Mouse (Mus musculus) liver, embryonic 14.5 days (tissue): ENCODE measurements around the gene H2-Eb2. TPM values are rescaled to one million over a fixed set of nuclear protein-coding genes. Genes with fewer than 3 reads are reported as not detected.
A peak's percentile ranks its signal among the peaks of the same experiment; 100 is the strongest.
"Not testable (repeated sequence)": the region's sequence is repeated elsewhere in the genome, so short reads cannot be mapped to it uniquely, and the experiment has no call there.

Experiments
- ATAC-seq: fragments of 200-750 bp; cut with Nextera tagmentation; 2 replicates; pipeline ENCODE4 v1.8.0; 2017; ENCODE audit warnings: moderate number of reproducible peaks, mild to moderate bottlenecking, moderate library complexity; ENCODE audit not compliant: insufficient read depth
- DNase-seq, 3 experiments: peaks; one replicate each; pipeline ENCODE4 v3.0.0-alpha.2; 2012 to 2013; ENCODE audit warnings: low read depth in 3 of 3, low spot score in 3 of 3
- H3K27ac ChIP-seq: fragments of 300-500 bp; sonication (generic); 2 replicates; pipeline ENCODE4 v1.5.1; 2014; ENCODE audit warnings: moderate library complexity, mild to moderate bottlenecking, control low read depth, inconsistent platforms
- H3K27me3 ChIP-seq: fragments of 300-500 bp; sonication (generic); 2 replicates; pipeline ENCODE4 v1.6.1; 2014; ENCODE audit warnings: mild to moderate bottlenecking, low read length, moderate library complexity; ENCODE audit not compliant: control insufficient read depth, insufficient read depth
- H3K36me3 ChIP-seq: fragments of 300-500 bp; sonication (generic); replicated peaks from 2 replicates; pipeline ENCODE4 v1.6.1; 2014; ENCODE audit warnings: low read depth; ENCODE audit not compliant: control insufficient read depth, insufficient read depth
- H3K4me1 ChIP-seq, 2 experiments: fragments of 200-500 bp in 1 of 2; fragments of 300-500 bp in 1 of 2; sonication (generic) in 1 of 2; replicated peaks; 2 replicates each; pipeline ENCODE4 v1.6.1; 2012 to 2014; ENCODE audit warnings: antibody characterized with exemption in 1 of 2, inconsistent platforms in 1 of 2, low read length in 1 of 2; ENCODE audit not compliant: control insufficient read depth in 2 of 2, insufficient read depth in 2 of 2
- H3K4me2 ChIP-seq: fragments of 300-500 bp; sonication (generic); 2 replicates; pipeline ENCODE4 v1.6.1; 2014; ENCODE audit warnings: low read depth, mild to moderate bottlenecking, control low read depth, moderate library complexity
- H3K4me3 ChIP-seq, 2 experiments: fragments of 200-500 bp in 1 of 2; fragments of 300-500 bp in 1 of 2; sonication (generic) in 1 of 2; 2 replicates each; pipeline ENCODE4 v1.5.1; 2012 to 2014; ENCODE audit warnings: low read depth in 2 of 2, low read length in 2 of 2, mild to moderate bottlenecking in 2 of 2, control low read depth in 1 of 2, inconsistent platforms in 1 of 2, moderate library complexity in 1 of 2; ENCODE audit not compliant: insufficient read depth in 1 of 2
- H3K9ac ChIP-seq: fragments of 300-500 bp; sonication (generic); replicated peaks from 2 replicates; pipeline ENCODE4 v1.6.1; 2014; ENCODE audit warnings: mild to moderate bottlenecking, control low read depth, moderate library complexity
- H3K9me3 ChIP-seq: fragments of 300-500 bp; sonication (generic); 2 replicates; pipeline ENCODE4 v1.6.1; 2016; ENCODE audit warnings: low read length, mixed read lengths; ENCODE audit not compliant: control insufficient read depth
- CTCF ChIP-seq: IDR thresholded peaks from 2 replicates; pipeline ENCODE4 v1.5.1; 2016; ENCODE audit warnings: antibody characterized with exemption, low read depth, control low read depth
- EP300 ChIP-seq: IDR thresholded peaks from 2 replicates; pipeline ENCODE4 v1.6.1; 2016; ENCODE audit warnings: antibody characterized with exemption, low read depth
- WGBS: fragments of 180-500 bp; shearing (Covaris S2); extraction: QIAGEN DNeasy Blood & Tissue Kit; methylation state at CpG from one replicate; pipeline ENCODE4 v1.1.7; 2014; ENCODE audit not compliant: insufficient replicate concordance; 5-methylcytosine and 5-hydroxymethylcytosine counted together
- polyA plus RNA-seq, 2 experiments: library from polyadenylated mRNA; depleted of rRNA in 1 of 2; stranded (reverse) in 1 of 2; unstranded in 1 of 2; fragments of >200 nt; fragmentation: Nextera tagmentation in 1 of 2; extraction: Ambion mirVana in 1 of 2; gene quantifications; 2 replicates each; pipeline versions ENCODE4 v1.2.1 to v1.2.3; 2012 to 2014

The H2-Eb2 gene
- polyA plus RNA-seq, 2 experiments, result not detected

GRCm38 (mm10) chr17:34309225-34309624 lies 16.2 kb upstream of the H2-Eb2 start:
- Histone ChIP-seq H3K9me3 (no peaks in the 10 kb centered on the region), H3K27ac (no peak overlapping the region), H3K4me1 (0 out of 4 replicates have a peak, but pooled peaks cover 0 to 2% of the 10 kb centered on the region in 2 experiments), H3K36me3 (no peaks in the 10 kb centered on the region), H3K4me3 (peak overlapping the region; percentile 43 to 66), H3K4me2 (peak overlapping the region; percentile 59), H3K27me3 (no peaks in the 10 kb centered on the region; the same call in 1 of the 2 replicates), H3K9ac (no peak overlapping the region)
- ATAC-seq (no peak), DNase-seq (no peak)
- WGBS, result 30% methylated on average over 10 of the region's 10 CpGs
- TF ChIP-seq EP300 (no peak), CTCF (no peak)

DNA sequence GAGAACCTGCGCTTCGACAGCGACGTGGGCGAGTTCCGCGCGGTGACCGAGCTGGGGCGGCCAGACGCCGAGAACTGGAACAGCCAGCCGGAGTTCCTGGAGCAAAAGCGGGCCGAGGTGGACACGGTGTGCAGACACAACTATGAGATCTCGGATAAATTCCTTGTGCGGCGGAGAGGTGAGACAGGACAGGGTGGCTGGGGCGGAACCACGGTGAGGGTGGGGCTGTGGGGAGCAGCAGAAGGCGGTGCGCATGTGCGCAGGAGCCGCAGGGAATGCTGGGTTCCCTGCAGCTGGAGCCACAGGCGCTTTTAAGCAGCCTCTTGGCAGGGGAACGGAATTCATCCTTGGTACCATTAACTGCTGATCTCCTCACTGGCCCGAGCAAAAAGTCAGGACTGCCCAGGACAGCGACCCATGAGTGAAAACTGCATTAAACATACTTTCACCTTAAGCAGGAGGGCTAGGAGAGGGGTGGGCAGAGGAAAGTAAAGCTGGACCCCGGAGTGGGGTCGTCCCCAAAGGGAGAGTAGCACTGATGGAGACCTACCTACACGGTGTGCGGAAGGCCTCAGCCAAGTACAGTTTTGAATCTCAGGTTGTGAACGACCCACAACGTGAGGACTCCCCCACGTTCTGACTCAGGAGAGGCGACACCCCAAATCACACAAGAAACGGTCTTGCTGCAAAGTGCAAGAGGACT lies 15.6 kb upstream of the H2-Eb2 start:
- 21% methylated on average over 38 of the region's 38 CpGs for WGBS
- H3K27me3 ChIP-seq, result no peaks in the 10 kb centered on the region; the same call in 1 of the 2 replicates
- H3K4me2 ChIP-seq, result peak overlapping the region; percentile 59
- H3K4me1 ChIP-seq, result 0 out of 4 replicates have a peak, but pooled peaks cover 0 to 2% of the 10 kb centered on the region in 2 experiments
- no peaks in the 10 kb centered on the region for H3K9me3 ChIP-seq
- H3K36me3 ChIP-seq, result no peaks in the 10 kb centered on the region
- TF ChIP-seq CTCF, result no peak
- TF ChIP-seq EP300, result no peak
- H3K27ac ChIP-seq, result no peak overlapping the region
- no peak overlapping the region for H3K9ac ChIP-seq
- DNase-seq, result no peak
- H3K4me3 ChIP-seq, result peak overlapping the region; percentile 43 to 66
- ATAC-seq, result peak; percentile 48

DNA sequence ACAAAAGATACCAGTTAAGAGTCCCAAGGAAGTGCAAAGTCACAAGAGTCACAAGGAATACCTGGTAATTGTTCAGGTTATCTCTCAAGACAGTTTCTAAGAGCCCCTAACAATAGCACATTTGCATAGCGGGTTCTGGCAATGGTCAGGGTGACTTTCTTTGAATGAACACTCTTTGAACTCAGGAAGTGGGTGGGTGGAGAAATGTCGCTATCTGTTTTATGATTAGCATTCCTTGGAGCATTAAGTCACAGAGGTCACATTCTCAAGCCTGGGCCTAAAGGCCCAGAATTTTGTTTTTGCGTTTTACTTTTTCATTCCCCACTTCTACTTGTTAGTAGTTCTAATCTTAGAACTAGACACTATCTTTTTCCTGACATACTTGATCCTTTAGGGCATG lies 14.9 kb upstream of the H2-Eb2 start:
- H3K9me3 ChIP-seq, H3K9ac ChIP-seq, ATAC-seq, H3K27ac ChIP-seq, H3K4me3 ChIP-seq, H3K4me1 ChIP-seq, DNase-seq, H3K36me3 ChIP-seq, H3K4me2 ChIP-seq, H3K27me3 ChIP-seq: not testable (repeated sequence)
- WGBS, result 69% methylated on average over 3 of the region's 3 CpGs

DNA sequence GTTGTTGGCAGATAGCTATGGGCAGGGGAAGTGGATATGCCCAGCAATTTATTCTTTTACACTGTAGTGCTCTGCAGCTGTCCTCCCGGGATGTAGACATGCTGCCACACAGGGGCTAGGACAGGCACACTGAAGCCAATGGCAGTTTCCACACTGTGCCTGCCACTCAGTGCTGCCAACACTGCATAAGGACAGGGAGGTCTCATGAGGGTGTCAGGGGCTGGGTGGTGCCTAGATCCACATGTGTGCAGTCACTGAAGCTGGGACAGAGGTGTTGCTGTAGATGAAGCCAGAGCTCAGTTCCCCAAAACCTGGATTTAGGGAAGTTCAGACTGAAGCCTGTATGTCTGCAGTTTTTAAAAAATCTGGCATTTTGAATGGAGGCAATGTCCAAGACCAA lies 13.3 kb upstream of the H2-Eb2 start:
- ATAC-seq (no peak), DNase-seq (no peak)
- Histone ChIP-seq H3K27ac (no peak overlapping the region), H3K27me3 (no peaks in the 10 kb centered on the region; the same call in 1 of the 2 replicates), H3K9me3 (no peaks in the 10 kb centered on the region), H3K4me1 (0 out of 4 replicates have a peak, but pooled peaks cover 0 to 2% of the 10 kb centered on the region in 2 experiments), H3K4me3 (no peak overlapping the region), H3K9ac (no peak overlapping the region), H3K36me3 (no peaks in the 10 kb centered on the region), H3K4me2 (no peak overlapping the region)
- TF ChIP-seq EP300 (no peak), CTCF (no peak)
- 47% methylated on average over 1 of the region's 1 CpGs for WGBS

GRCm38 (mm10) chr17:34313393-34313792 lies 12.1 kb upstream of the H2-Eb2 start:
- Histone ChIP-seq H3K9ac (no peak overlapping the region), H3K36me3 (no peaks in the 10 kb centered on the region), H3K4me1 (0 out of 4 replicates have a peak, but pooled peaks cover 0 to 2% of the 10 kb centered on the region in 2 experiments), H3K27ac (no peak overlapping the region), H3K4me3 (no peak overlapping the region), H3K4me2 (no peak overlapping the region), H3K9me3 (no peaks in the 10 kb centered on the region), H3K27me3 (no peaks in the 10 kb centered on the region)
- WGBS, result 32% methylated on average over 3 of the region's 3 CpGs
- TF ChIP-seq EP300 (no peak), CTCF (peak; percentile 87)
- DNase-seq (peak in 1 of 3 experiments; percentile 6), ATAC-seq (no peak)
